Mouse (Mus musculus) brain, adult 2 months (tissue): ENCODE results near the gene Golga4.

Experiments
- DNase-seq: peaks from one replicate; pipeline ENCODE4 v3.0.0; 2011; ENCODE audit warnings: low read depth, low spot score

Gene Golga4

GRCm38 (mm10) chr9:118488896-118489578 is 17.0 kb upstream of the Golga4 start:
- no peak for DNase-seq

- DNase-seq: peak; percentile 77
These were observed 16.5 kb upstream of the Golga4 start for GRCm38 (mm10) chr9:118489579-118490019.

- no peak for DNase-seq
These were observed 14.9 kb upstream of the Golga4 start for GRCm38 (mm10) chr9:118491195-118491594.

GRCm38 (mm10) chr9:118492932-118493698 is 13.0 kb upstream of the Golga4 start:
- DNase-seq: no peak

GRCm38 (mm10) chr9:118494106-118494505 is 12.0 kb upstream of the Golga4 start:
- no peak for DNase-seq

- no peak for DNase-seq
These were observed 10.1 kb upstream of the Golga4 start for GRCm38 (mm10) chr9:118495933-118496332.

- DNase-seq: no peak
These were observed 9.1 kb upstream of the Golga4 start for GRCm38 (mm10) chr9:118496952-118497351.

- no peak for DNase-seq
These were observed 8.0 kb upstream of the Golga4 start for GRCm38 (mm10) chr9:118498061-118498460.

- DNase-seq: no peak
These were observed 5.1 kb upstream of the Golga4 start for GRCm38 (mm10) chr9:118500963-118501362.

- DNase-seq: no peak
These were observed 1.4 kb upstream of the Golga4 start for GRCm38 (mm10) chr9:118504656-118505055.

GRCm38 (mm10) chr9:118506404-118507231 is 551 bp downstream of the Golga4 start:
- DNase-seq: peak; percentile 27

GRCm38 (mm10) chr9:118507552-118507951 is 1.5 kb downstream of the Golga4 start:
- peak; percentile 20 for DNase-seq

GRCm38 (mm10) chr9:118508601-118509000 is 2.5 kb downstream of the Golga4 start:
- peak; percentile 71 for DNase-seq

GRCm38 (mm10) chr9:118510941-118511690 is 5.0 kb downstream of the Golga4 start:
- DNase-seq: no peak

- DNase-seq: peak; percentile 59
These were observed 6.7 kb downstream of the Golga4 start for GRCm38 (mm10) chr9:118512681-118513233.

- peak; percentile 15 for DNase-seq
These were observed 9.4 kb downstream of the Golga4 start for GRCm38 (mm10) chr9:118515476-118515875.

- no peak for DNase-seq
These were observed 10.1 kb downstream of the Golga4 start for GRCm38 (mm10) chr9:118516162-118516561.

- no peak for DNase-seq
These were observed 11.6 kb downstream of the Golga4 start for GRCm38 (mm10) chr9:118517619-118518018.

GRCm38 (mm10) chr9:118519101-118519500 is 13.0 kb downstream of the Golga4 start:
- no peak for DNase-seq

GRCm38 (mm10) chr9:118520011-118520410 is 13.9 kb downstream of the Golga4 start:
- peak; percentile 67 for DNase-seq

- DNase-seq: no peak
These were observed 14.8 kb downstream of the Golga4 start for GRCm38 (mm10) chr9:118520858-118521257.
